Mouse (Mus musculus) embryo, embryonic 9.5 days (tissue): ENCODE results near the gene Cmtm8.

Source experiments
- DNase-seq: peaks from one replicate; pipeline ENCODE4 v3.0.0-alpha.2; 2017; ENCODE audit errors: extremely low spot score

Cmtm8 gene

DNA sequence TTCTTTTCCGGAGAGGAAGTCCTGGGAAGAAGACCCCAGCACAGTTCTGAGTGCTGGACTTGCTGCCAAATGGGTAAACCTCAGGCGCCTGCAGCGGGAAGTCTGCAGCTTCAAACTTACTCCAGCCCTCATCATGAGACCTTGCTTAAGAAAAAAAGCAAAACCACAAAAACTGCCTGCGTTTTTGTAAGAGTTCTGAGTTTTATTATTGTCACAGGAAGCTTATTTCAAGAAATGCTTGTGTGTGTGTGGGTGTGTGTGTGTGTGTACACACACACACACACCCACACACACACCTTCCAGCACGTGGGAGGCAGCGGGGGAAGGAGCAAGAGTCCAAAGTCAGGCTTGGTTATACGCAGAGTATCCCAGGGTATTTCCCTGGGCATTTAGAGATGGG is 85.7 kb downstream of the Cmtm8 start:
- DNase-seq: no peak

DNA sequence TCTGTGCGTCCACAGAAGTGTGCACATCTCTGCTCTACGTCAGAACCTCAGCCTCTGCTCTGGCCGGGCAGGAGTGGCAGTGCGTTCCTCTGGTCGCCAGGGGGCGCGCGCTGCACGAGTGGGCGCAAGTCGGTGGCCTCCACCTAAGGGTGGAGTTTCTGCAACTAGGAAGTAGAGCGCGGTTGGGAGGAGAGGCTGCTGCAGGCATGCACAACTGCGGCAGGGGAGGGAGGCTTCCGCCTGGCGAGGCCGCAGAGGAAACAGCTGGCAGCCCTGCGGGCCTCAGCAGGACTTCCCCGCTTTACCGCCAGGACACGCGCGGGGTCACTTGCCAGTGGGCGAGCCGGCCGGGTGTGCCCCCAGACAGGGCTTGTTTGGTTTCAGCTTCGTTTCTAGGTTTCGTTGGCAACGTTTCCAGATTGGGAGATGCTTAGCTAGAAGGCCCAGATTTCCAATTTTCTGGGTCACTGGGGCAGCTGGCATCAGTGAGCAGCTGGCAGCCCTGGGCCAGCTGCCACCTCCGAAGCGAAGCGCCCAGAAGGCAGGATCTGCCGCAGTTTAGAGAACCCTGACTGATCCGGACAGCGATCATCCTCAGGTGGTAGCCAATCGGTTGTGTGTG is 91.0 kb downstream of the Cmtm8 start:
- DNase-seq: peak; percentile 86

DNA sequence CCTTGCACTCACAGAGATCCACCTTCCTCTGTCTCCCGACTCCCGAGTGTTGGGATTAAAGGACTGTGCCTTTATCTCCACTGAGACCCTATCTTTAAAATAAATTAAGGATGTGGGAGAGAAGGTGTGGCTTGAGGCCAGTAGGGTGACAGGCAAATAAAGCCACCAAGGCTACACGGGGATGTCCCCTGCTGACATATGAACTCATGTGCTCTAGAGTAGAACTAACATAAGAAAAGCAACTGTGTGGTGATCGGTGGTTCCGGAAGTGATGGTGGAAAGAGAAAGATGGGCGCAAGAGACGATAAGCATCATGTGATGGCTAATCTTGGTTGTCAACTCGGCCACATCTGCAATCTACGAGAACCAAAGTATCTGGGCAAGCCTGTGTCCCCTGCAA is 91.6 kb downstream of the Cmtm8 start:
- no peak for DNase-seq

DNA sequence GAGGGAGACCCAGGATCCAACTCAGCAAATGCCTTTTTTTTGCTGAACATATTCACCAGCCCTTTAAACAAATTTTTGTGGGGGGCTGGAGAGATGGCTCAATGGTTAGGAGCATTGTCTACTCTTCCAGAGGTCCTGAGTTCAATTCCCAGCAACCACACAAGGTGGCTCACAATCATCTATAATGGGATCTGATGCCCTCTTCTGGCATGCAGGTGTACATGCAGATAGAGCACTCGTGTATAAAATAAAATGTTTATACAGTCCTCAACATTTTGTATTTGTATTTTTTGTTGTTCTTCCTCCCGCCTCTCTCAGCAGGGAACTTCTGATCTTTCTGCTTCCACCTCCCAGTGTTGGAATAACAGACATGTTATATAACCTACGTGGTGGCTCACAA is 92.4 kb downstream of the Cmtm8 start:
- no peak for DNase-seq

DNA sequence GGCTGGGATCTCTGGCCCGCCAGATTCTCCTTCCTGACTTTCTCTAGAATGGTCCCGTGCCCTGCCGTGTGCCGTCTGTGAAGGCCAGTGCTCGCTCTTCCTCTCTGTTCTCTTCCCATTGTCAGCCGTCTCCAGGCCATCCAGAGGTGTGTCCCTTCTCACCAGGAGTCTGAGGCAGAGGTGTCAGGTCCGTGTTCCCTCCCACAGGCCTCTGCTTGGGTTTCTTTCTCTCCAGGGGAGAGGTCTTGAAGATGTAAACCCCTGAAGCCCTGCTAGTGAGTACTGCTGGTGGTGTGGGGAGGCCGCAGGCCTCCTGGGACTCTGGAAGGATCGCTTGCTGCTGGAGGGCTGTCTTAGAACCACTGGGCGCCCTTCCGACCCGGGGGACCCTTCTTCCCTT is 96.5 kb downstream of the Cmtm8 start:
- no peak for DNase-seq

DNA sequence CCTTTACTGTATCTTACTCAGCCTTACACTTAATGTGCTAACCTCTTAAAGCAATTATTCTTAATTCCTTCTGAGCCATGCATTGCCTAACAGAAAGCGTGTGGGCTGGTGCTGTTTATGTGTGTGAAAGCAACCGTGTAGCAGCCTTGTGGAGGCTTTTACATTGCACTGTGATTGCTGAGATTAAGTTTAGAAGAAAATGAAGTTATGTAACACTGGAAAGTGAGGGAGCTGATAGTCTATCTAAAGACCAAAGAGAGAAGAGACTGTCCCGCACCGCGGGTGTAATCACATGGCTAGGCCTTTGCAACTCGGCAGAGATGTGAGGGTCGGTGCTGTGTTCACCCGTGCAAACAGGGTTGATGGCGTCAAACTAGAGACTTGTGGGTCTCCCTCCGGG is 96.9 kb downstream of the Cmtm8 start:
- no peak for DNase-seq

DNA sequence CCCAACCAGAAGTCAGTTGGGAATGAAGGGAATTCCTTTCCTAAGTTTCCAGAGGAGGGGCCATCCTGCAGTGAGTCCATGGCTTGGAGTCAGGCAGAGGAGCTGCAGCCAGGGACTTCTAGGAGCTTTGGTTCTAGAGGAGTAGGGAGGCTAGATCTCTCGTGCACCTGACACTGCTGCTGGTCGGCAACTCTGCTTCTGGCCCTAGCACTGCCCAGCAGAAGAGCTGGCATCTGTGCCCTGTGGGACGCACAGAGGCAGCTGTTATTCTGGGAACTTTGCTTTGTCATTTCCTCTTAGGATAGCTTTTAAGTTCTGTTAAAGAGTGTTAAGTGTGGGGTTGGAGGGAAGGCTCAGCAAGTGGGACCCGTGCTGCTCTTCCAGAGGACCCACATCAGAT is 98.3 kb downstream of the Cmtm8 start:
- no peak for DNase-seq

DNA sequence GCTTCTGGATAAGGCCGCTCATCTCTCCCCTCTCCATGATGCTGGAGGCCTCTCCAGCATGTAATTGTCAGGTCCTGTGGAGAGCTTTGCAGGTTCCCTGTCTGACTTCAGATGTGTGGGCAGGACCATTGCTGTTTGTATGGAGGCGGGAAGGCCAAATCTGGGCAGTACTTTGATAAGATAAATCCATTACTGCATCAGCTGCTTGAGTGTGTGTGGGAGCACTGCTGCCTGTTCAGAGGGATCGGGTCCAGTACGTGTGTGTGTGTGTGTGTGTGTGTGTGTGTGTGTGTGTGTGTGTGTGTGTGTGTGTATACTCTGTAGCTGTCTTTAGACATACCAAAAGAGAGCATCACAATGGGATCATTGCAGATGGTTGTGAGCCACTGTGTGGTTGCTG is 98.8 kb downstream of the Cmtm8 start:
- no peak for DNase-seq

DNA sequence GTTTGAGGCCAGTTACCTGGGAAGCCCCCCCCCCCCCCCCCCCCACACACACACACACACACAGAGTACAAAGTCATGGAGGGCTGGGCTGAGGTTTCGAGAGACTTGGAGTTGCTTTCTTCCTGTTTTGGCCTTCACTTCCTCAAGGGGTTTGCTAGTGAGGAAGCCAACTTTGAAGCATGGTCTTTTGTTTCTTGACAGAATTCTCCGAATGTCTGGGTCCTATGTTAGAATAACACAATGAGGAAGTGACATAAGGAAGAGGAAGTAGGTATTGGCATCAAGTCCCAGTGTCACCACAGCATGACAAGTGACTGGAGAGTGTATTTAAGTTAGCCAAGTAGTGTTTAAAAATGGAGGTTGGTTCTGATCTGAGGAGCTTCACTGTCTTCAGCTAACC is 101.2 kb downstream of the Cmtm8 start:
- no peak for DNase-seq

DNA sequence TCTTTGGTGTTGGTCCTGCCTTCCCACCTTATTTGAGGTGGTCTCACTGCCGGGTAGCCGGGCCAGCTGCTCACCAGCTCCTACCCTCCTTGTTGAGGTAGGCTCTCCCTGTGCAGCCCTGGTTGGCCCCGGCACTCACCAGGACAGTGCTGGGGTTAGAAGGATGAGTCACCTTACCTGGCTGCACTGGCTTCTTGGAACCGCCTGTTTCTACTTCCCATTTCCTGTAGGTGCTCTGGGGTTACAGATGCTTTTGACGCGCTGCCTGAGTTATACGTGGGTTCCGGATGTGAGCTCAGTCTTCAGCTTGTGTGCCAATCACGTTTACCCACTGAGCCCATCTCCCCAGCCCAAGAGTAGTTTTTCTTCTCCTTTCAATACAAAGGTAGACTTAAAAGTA is 103.6 kb downstream of the Cmtm8 start:
- DNase-seq: no peak
